Mouse (Mus musculus): ENCODE results near the gene Klkb1. TPM values are rescaled to one million over a fixed set of nuclear protein-coding genes. Genes with fewer than 3 reads are reported as not detected.

The Klkb1 gene
- total RNA-seq, 2 experiments from 2014 or later = not detected

- DNase-seq (ENCODE audit: low spot score in 2 of 2) = no peak
Measured at GRCm38 (mm10) chr8:45269056-45269455, 25.6 kb downstream of the Klkb1 start.

GRCm38 (mm10) chr8:45268485-45268884 lies 26.2 kb downstream of the Klkb1 start:
- DNase-seq (ENCODE audit: low spot score in 2 of 2) = no peak

- no peak for DNase-seq (ENCODE audit: low spot score in 2 of 2)
Measured at GRCm38 (mm10) chr8:45267611-45268391, 26.9 kb downstream of the Klkb1 start.

GRCm38 (mm10) chr8:45266993-45267392 lies 27.7 kb downstream of the Klkb1 start:
- DNase-seq (ENCODE audit: low spot score in 2 of 2) = no peak

- DNase-seq (ENCODE audit: low spot score in 2 of 2) = no peak
Measured at GRCm38 (mm10) chr8:45264918-45265317, 29.7 kb downstream of the Klkb1 start.

GRCm38 (mm10) chr8:45262851-45263250 lies 31.8 kb downstream of the Klkb1 start:
- no peak for DNase-seq (ENCODE audit: low spot score in 2 of 2)

- no peak for DNase-seq (ENCODE audit: low spot score in 2 of 2)
Measured at GRCm38 (mm10) chr8:45261920-45262319, 32.7 kb downstream of the Klkb1 start, which contains the start of gene F11. TSS of gene F11 (minus strand) at chr8:45262031.

- no peak for DNase-seq (ENCODE audit: low spot score in 2 of 2)
Measured at GRCm38 (mm10) chr8:45258421-45258820, 36.2 kb downstream of the Klkb1 start.

- peak in 1 of 2 experiments; percentile 18 for DNase-seq (ENCODE audit: low spot score in 2 of 2)
Measured at GRCm38 (mm10) chr8:45255040-45255439, 39.6 kb downstream of the Klkb1 start.

- DNase-seq (ENCODE audit: low spot score in 2 of 2) = no peak
Measured at GRCm38 (mm10) chr8:45254194-45254842, 40.3 kb downstream of the Klkb1 start.

GRCm38 (mm10) chr8:45253586-45253985 lies 41.1 kb downstream of the Klkb1 start:
- no peak for DNase-seq (ENCODE audit: low spot score in 2 of 2)

GRCm38 (mm10) chr8:45253111-45253510 lies 41.5 kb downstream of the Klkb1 start:
- DNase-seq (ENCODE audit: low spot score in 2 of 2) = no peak

GRCm38 (mm10) chr8:45246307-45246706 lies 48.4 kb downstream of the Klkb1 start:
- DNase-seq (ENCODE audit: low spot score in 2 of 2) = no peak

GRCm38 (mm10) chr8:45239363-45239762 lies 55.3 kb downstream of the Klkb1 start:
- DNase-seq (ENCODE audit: low spot score in 2 of 2) = no peak

- peak; percentile 26 to 41 for DNase-seq (ENCODE audit: low spot score in 2 of 2)
Measured at GRCm38 (mm10) chr8:45238282-45238681, 56.4 kb downstream of the Klkb1 start.

GRCm38 (mm10) chr8:45236164-45236912 lies 58.3 kb downstream of the Klkb1 start:
- DNase-seq (ENCODE audit: low spot score in 2 of 2) = peak; percentile 50 to 58

GRCm38 (mm10) chr8:45235228-45235627 lies 59.4 kb downstream of the Klkb1 start:
- no peak for DNase-seq (ENCODE audit: low spot score in 2 of 2)

GRCm38 (mm10) chr8:45233256-45233655 lies 61.4 kb downstream of the Klkb1 start:
- DNase-seq (ENCODE audit: low spot score in 2 of 2) = no peak

All from left cerebral cortex, adult 18-20 months (tissue).